Mouse (Mus musculus): ENCODE results near the gene Pola2. TPM values are rescaled to one million over a fixed set of nuclear protein-coding genes. Genes with fewer than 3 reads are reported as not detected.
A peak's percentile ranks its signal among the peaks of the same experiment; 100 is the strongest.

Gene Pola2
- polyA plus RNA-seq, 1 experiment from 2014 or later, result 20.1 TPM

DNA sequence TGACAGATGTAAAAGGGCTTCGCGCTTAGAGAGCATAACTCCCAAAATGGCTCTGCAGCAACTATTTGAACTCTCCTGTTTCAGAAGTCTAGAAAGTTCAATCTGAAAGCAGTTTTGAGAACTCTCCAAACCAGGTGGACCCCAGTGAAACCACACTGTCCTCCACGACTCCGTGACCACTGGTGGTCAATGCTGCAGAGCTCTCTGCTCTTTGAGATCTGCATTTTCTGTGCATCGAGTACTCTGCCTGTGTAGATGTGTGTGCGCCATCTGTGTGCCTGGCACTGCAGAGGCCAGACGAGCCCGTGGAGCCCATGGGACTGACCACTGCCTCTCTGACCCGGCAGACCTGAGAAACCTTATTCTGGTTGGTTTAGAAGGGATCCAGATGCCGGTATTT, 9.1 kb downstream of the Pola2 start:
- Histone ChIP-seq H3K79me2 (ENCODE audit: inconsistent target) (no peaks in the 10 kb centered on the region), H3K27ac (no peak overlapping the region), H3K4me3 (ENCODE audit: inconsistent target) (no peak overlapping the region), H3K36me3 (ENCODE audit: inconsistent target) (peaks cover 42% of the 10 kb centered on the region; the same call in 1 of the 2 replicates)
- WGBS (ENCODE audit: missing documents), result 97% methylated on average over 10 of the region's 10 CpGs

DNA sequence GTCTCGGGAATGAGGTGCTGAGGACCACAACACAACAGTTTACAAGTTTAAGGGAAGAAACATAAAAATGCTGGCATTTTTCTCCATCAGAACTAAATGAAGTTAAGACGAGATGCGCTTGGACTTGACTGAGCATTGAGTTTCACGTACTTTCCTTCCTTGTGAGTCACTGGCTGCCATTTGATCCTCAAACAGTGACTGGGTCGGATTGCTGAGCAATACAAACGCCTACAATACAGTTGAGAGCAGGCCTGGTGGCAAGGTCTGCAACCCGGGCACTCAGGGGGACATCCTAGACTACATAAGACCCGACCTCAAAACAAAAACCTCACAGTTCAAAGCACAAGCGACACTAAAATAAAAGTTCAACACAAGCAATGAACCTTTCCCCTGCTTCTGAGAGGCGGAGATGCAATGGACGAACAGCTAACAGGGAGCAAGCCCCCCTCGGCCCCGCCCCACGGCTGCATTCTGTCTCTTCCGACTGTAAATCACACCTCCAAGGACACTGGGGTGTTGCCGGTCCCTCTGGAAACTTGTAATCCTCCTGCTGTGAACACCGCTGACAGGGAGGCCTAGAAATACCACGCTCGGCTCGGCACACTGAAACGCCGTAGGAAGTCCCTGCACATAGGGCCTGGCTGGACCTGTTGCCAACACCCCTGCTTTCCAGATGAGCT, 9.8 kb downstream of the Pola2 start:
- H3K36me3 ChIP-seq (ENCODE audit: inconsistent target), result peaks cover 48% of the 10 kb centered on the region; the same call in 1 of the 2 replicates
- H3K4me3 ChIP-seq (ENCODE audit: inconsistent target), result no peak overlapping the region
- 92% methylated on average over 22 of the region's 22 CpGs for WGBS (ENCODE audit: missing documents)
- no peak overlapping the region for H3K27ac ChIP-seq
- H3K79me2 ChIP-seq (ENCODE audit: inconsistent target), result no peaks in the 10 kb centered on the region

DNA sequence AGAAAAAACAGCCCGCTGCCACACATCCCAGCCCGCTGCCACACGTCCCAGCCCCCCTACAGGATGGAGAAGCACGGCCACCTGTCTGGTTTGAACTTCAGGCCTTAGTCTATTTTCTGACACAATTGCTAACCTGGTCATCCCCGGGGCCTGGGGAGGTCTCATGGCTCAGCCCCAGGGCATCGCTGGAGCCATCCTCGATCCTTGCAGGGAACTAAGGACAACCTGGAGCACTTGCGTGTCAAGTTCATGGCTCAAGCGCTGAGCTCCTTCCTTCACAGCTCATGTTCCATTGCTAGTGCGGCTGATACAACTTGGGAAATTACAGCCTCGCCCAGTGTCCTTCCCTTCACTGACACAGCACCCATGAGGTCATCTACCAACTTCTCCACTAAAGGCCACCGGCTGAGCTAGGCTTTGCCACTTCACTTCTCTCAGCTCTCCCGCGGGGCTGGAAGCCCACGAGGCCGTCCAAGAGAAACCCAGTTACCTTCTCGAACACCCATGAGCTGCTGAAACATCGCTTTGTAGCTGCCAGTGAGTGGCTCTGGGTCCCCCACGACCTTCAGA, 10.7 kb downstream of the Pola2 start:
- no peaks in the 10 kb centered on the region for H3K79me2 ChIP-seq (ENCODE audit: inconsistent target)
- H3K36me3 ChIP-seq (ENCODE audit: inconsistent target), result peaks cover 42% of the 10 kb centered on the region; the same call in 1 of the 2 replicates
- WGBS (ENCODE audit: missing documents), result 97% methylated on average over 17 of the region's 19 CpGs
- H3K4me3 ChIP-seq (ENCODE audit: inconsistent target), result no peak overlapping the region
- no peak overlapping the region for H3K27ac ChIP-seq

DNA sequence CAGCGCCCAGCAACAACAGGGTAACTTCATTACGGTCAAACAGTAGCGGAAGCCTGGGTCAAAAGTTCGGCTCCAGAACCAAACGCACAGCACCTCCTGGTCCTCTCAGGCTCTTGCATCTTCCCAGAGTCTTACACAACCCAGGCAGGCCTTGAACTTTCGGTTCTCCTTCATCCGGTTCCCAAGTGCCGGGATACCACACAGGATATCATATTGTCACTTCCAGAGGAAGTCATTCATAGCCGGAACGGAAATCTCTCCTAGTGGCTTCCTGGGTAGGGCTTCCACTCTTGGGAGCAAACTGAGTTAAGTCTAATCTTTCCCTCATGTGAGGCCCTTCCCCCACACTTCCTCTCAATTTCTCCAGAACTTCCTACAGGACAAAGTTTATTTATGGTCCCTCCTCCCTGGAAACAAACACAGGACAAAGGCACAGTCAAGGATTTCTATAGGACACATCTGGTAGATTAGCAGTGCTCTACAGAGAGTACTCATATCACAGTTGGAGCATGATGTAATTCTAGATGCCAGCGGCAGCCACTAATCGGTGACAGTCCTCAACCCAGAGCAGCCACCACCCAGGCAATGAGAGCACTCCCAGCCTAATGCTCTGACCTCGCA, 11.8 kb downstream of the Pola2 start:
- H3K79me2 ChIP-seq (ENCODE audit: inconsistent target), result no peaks in the 10 kb centered on the region
- H3K4me3 ChIP-seq (ENCODE audit: inconsistent target), result no peak overlapping the region
- H3K27ac ChIP-seq, result no peak overlapping the region
- H3K36me3 ChIP-seq (ENCODE audit: inconsistent target), result peaks cover 31% of the 10 kb centered on the region; the same call in 1 of the 2 replicates
- 75% methylated on average over 13 of the region's 13 CpGs for WGBS (ENCODE audit: missing documents)

DNA sequence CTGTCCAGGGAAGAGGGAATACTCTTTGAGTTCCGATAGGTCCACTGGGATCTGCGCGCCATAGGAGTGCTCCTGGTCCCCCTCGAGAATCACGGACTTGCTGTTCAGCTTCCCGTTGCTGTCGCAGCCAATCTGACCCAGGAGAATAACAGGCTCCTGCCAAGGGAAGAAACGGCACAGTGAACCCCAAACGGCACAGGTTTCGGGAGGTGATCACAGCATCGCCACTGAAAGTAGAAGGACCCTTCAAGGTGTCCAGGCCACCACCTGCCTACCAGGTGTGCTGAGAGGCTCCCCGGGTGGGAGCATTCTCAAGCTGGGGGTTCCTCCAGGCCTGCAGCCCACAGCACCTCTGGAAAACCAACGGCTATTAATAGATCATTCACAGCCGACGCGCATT, 12.4 kb downstream of the Pola2 start:
- no peaks in the 10 kb centered on the region for H3K79me2 ChIP-seq (ENCODE audit: inconsistent target)
- WGBS (ENCODE audit: missing documents), result 89% methylated on average over 15 of the region's 16 CpGs
- H3K36me3 ChIP-seq (ENCODE audit: inconsistent target), result peaks cover 29% of the 10 kb centered on the region; the same call in 1 of the 2 replicates
- no peak overlapping the region for H3K27ac ChIP-seq
- H3K4me3 ChIP-seq (ENCODE audit: inconsistent target), result no peak overlapping the region

DNA sequence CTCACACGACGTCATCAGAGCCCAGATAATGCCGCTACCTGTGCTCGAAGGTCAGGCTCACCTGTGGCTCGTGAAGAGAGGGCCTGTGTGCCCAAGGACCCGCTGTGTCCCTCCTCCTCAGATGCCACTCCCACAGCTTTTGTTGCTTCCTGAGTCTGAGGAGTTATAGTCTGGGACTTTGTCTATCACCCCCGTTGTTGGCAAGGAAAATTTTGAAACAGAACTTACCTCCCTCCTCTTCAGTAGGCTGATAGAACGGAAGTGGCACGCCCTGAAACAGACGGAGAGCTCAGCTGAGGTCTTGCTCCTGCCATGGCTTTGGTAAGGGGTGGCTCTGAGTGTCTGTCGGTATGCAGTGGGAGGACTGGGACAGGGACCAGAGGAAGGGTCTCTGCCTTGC, 13.8 kb downstream of the Pola2 start:
- Histone ChIP-seq H3K36me3 (ENCODE audit: inconsistent target) (peaks cover 29% of the 10 kb centered on the region; the same call in 1 of the 2 replicates), H3K4me3 (ENCODE audit: inconsistent target) (no peak overlapping the region), H3K27ac (no peak overlapping the region), H3K79me2 (ENCODE audit: inconsistent target) (no peaks in the 10 kb centered on the region)
- WGBS (ENCODE audit: missing documents), result 98% methylated on average over 11 of the region's 11 CpGs

DNA sequence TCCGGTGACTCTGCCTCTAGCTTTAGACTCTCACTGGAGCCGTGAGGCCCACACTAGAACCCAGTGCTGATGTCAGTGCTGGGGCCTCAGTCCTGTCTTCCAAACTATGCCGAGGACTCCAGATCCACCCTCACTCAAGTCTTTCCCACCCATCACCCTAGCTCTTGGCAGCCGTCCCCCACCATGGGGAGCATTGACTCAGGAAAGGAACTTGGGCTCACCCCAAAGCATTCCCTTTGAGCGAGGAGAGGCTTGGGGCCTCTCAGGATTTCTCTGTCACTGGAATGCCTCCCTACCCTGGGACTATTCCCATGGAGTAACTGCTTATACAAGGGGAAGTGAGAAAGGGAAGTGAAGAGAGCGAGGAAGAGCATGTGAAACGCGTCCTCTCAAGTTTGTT, 18.1 kb downstream of the Pola2 start:
- Histone ChIP-seq H3K27ac (peak overlapping the region; percentile 25), H3K4me3 (ENCODE audit: inconsistent target) (no peak overlapping the region), H3K36me3 (ENCODE audit: inconsistent target) (peaks cover 30% of the 10 kb centered on the region; the same call in 1 of the 2 replicates), H3K79me2 (ENCODE audit: inconsistent target) (no peaks in the 10 kb centered on the region)
- WGBS (ENCODE audit: missing documents), result 50% methylated on average over 8 of the region's 8 CpGs

DNA sequence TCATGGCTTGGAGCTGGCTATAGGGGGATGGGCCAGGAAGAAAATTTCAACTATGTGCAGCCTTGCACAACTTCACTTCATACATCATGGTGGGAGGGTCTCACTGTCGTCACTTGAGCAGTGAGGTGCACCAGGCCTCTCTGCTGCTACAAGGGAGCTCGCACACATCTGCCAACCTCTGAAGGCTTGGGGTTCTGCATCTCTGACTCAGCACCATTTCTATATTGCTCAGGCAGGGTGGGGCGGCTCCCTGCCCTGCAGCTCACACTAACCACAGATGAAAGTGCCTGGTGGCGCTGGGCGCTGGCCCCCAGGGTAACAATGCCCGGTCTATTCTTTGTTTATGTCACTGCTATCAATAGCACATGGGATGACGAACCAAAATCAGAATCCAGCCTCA, 19.0 kb downstream of the Pola2 start:
- Histone ChIP-seq H3K27ac (no peak overlapping the region), H3K4me3 (ENCODE audit: inconsistent target) (no peak overlapping the region), H3K36me3 (ENCODE audit: inconsistent target) (peaks cover 21% of the 10 kb centered on the region; the same call in 1 of the 2 replicates), H3K79me2 (ENCODE audit: inconsistent target) (no peaks in the 10 kb centered on the region)
- 66% methylated on average over 7 of the region's 7 CpGs for WGBS (ENCODE audit: missing documents)

DNA sequence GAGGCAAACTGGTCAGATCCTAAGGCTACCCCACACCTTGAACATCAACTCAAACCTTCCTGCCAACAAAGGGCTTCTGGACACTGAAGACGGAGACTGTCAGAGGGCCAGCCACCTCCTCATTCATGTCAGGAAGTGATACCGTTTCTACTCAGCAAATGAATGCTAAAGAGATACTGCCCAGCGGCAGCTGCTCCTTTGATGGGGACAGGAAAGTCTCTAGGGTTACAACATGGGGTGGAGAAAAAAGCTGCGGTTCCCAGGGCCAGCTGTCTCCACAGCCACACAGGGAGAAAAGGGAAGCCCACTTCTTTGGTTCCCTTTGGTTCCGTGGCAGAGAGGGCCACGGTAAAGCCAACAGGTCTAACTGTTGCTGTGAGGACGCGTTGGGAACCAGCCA, 19.9 kb downstream of the Pola2 start:
- Histone ChIP-seq H3K79me2 (ENCODE audit: inconsistent target) (no peaks in the 10 kb centered on the region), H3K36me3 (ENCODE audit: inconsistent target) (peaks cover 13% of the 10 kb centered on the region; the same call in 1 of the 2 replicates), H3K4me3 (ENCODE audit: inconsistent target) (no peak overlapping the region), H3K27ac (no peak overlapping the region)
- 72% methylated on average over 8 of the region's 8 CpGs for WGBS (ENCODE audit: missing documents)

DNA sequence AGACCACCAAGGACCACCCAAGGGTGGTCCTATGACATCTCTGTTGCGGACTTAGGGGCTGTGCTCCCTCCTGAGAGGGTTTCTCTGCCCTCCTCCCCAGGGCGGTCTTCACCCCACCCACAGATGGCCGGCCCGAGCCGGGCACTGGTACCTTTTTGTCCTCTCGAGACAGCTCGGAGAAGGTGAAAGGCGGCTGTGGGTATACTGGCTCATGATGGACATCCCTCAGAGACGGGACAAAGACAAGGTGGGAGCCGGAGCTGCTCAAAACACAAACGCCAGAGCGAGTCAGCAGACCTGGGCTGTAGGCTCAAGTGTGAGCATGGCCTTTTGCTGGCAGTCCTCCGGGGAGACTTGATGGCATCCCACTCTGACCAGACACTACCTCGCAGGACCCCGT, 20.6 kb downstream of the Pola2 start:
- Histone ChIP-seq H3K36me3 (ENCODE audit: inconsistent target) (peaks cover 12% of the 10 kb centered on the region; the same call in 1 of the 2 replicates), H3K4me3 (ENCODE audit: inconsistent target) (no peak overlapping the region), H3K79me2 (ENCODE audit: inconsistent target) (no peaks in the 10 kb centered on the region), H3K27ac (no peak overlapping the region)
- 96% methylated on average over 15 of the region's 15 CpGs for WGBS (ENCODE audit: missing documents)

DNA sequence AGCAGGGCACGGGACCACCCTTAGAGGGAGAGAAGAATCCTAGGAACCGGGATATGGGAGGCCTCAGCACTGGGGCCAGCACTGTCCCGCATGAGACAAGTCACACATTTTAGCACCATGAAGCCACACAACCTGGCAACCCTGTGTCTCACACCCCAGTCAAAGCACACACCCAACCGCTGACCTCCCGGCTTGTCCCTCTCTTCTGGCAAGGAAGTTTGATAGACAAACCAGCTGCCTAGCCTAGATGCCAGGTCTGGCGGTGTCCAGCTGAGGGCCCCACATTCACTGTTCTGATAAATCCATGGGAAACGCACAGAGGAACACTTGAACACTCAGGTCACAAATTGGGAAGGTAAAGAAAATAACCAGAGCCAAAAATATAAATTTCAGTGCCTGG, 21.4 kb downstream of the Pola2 start:
- WGBS (ENCODE audit: missing documents), result 96% methylated on average over 7 of the region's 7 CpGs
- no peak overlapping the region for H3K27ac ChIP-seq
- no peaks in the 10 kb centered on the region for H3K79me2 ChIP-seq (ENCODE audit: inconsistent target)
- H3K4me3 ChIP-seq (ENCODE audit: inconsistent target), result no peak overlapping the region
- peaks cover 12% of the 10 kb centered on the region; the same call in 1 of the 2 replicates for H3K36me3 ChIP-seq (ENCODE audit: inconsistent target)

DNA sequence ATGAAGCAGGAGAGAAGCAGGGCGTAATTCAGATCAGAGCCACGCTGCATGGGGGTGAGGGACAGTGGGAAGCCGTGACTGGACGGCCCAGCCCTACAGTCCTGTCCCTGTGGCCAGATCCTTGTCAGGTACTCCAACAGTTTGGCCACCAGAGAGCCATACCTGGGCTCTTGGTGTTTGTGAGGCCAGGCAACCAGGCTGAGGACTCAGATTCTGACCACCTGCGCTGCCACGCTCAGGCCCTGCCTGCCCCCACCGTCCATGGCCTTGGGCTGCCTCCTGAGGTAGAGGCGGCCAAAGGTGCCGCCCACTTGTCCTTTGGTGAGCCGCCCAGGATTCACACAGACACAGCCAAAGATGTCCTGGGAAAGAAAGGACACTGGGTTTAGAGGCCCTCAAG, 23.3 kb downstream of the Pola2 start:
- no peak overlapping the region for H3K4me3 ChIP-seq (ENCODE audit: inconsistent target)
- H3K27ac ChIP-seq, result no peak overlapping the region
- H3K36me3 ChIP-seq (ENCODE audit: inconsistent target), result peaks cover 12% of the 10 kb centered on the region; the same call in 1 of the 2 replicates
- no peaks in the 10 kb centered on the region for H3K79me2 ChIP-seq (ENCODE audit: inconsistent target)
- 94% methylated on average over 10 of the region's 10 CpGs for WGBS (ENCODE audit: missing documents)

DNA sequence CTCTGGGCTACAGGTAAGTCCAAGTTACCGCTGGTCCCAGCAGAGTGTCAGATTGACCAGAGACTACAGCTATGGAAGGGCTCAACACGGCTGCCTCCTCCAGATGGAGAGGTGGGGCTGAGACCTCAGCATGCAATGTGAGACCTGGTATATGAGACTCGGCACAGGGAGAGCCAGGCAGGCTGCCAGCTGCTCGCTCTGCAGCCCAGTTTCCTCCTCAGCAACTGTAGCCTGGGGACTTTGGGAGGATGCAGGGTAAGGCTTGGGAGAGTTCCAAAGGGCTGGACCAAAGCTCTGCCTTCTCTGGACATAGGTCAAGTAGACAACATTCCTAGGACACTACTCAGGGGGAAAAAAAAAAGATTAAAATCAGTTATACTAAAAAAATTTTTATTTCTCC, 23.8 kb downstream of the Pola2 start:
- 92% methylated on average over 4 of the region's 4 CpGs for WGBS (ENCODE audit: missing documents)
- H3K4me3 ChIP-seq (ENCODE audit: inconsistent target), result no peak overlapping the region
- H3K27ac ChIP-seq, result no peak overlapping the region
- peaks cover 12% of the 10 kb centered on the region; the same call in 1 of the 2 replicates for H3K36me3 ChIP-seq (ENCODE audit: inconsistent target)
- H3K79me2 ChIP-seq (ENCODE audit: inconsistent target), result no peaks in the 10 kb centered on the region

DNA sequence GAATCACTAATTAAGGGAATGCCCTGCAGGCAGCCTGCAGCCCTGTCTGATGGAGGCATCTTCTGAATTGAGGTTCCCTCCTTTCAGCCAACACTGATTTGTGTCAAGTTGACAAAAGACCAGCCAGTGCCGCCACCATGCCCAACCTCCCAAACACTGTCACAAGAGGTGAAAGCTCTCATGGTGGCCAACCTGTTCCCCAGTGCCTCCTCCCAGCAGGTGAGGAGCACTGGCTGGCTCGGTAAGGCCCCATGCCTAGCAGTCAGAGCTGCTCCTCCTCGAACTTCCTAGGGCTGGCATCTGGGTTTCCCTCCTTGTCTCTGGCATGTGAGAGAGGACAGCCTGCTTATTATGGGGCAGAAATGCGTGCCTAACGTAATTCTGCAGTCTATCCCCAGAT, 24.3 kb downstream of the Pola2 start:
- no peak overlapping the region for H3K4me3 ChIP-seq (ENCODE audit: inconsistent target)
- no peaks in the 10 kb centered on the region for H3K79me2 ChIP-seq (ENCODE audit: inconsistent target)
- no peak overlapping the region for H3K27ac ChIP-seq
- peaks cover 12% of the 10 kb centered on the region; the same call in 1 of the 2 replicates for H3K36me3 ChIP-seq (ENCODE audit: inconsistent target)
- 91% methylated on average over 5 of the region's 5 CpGs for WGBS (ENCODE audit: missing documents)

DNA sequence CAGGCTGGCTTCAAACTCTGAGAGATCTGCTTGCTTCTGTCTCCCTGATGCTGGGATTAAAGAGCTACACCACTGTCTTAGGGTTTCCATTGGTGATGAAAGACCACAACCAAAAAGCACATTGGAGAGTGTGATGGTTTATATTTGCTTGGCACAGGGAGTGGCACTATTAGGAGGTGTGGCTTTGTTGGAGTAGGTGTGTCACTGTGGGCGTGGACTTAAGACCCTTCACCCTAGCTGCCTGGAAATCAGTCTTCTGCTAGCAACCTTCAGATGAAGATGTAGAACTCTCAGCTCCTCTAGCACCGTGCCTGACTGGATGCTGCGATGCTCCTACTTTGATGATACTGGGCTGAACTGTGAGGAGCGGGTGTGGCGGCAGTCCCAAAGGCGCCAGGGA, 25.5 kb downstream of the Pola2 start:
- Histone ChIP-seq H3K36me3 (ENCODE audit: inconsistent target) (peaks cover 12% of the 10 kb centered on the region; the same call in 1 of the 2 replicates), H3K27ac (no peak overlapping the region), H3K4me3 (ENCODE audit: inconsistent target) (no peak overlapping the region), H3K79me2 (ENCODE audit: inconsistent target) (no peaks in the 10 kb centered on the region)
- WGBS (ENCODE audit: missing documents), result 91% methylated on average over 6 of the region's 6 CpGs

Measured in macrophage (primary cell).